Mouse (Mus musculus) stomach, postnatal 0 days (tissue): ENCODE data around the gene Ensa. TPM values are rescaled to one million over a fixed set of nuclear protein-coding genes. Genes with fewer than 3 reads are reported as not detected.
"Not testable (repeated sequence)": the region's sequence is repeated elsewhere in the genome, so short reads cannot be mapped to it uniquely, and the experiment has no call there.

Experiments
- ATAC-seq: fragments of 200-750 bp; cut with Nextera tagmentation; 2 replicates; pipeline ENCODE4 v1.8.0; 2017; ENCODE audit not compliant: low FRiP score, low TSS enrichment
- DNase-seq: peaks from one replicate; pipeline ENCODE4 v3.0.0-alpha.2; 2016; ENCODE audit warnings: low spot score
- H3K27ac ChIP-seq: fragments of 300-500 bp; sonication (generic); replicated peaks from 2 replicates; pipeline ENCODE4 v1.5.1; 2014; ENCODE audit warnings: mild to moderate bottlenecking, control low read depth
- H3K27me3 ChIP-seq: fragments of 300-500 bp; sonication (generic); 2 replicates; pipeline ENCODE4 v1.6.1; 2014; ENCODE audit warnings: low read length; ENCODE audit not compliant: control insufficient read depth, insufficient read depth
- H3K36me3 ChIP-seq: fragments of 300-500 bp; sonication (generic); 2 replicates; pipeline ENCODE4 v1.6.1; 2014; ENCODE audit warnings: low read length, mixed read lengths; ENCODE audit not compliant: control insufficient read depth, insufficient read depth
- H3K4me1 ChIP-seq: fragments of 300-500 bp; sonication (generic); replicated peaks from 2 replicates; pipeline ENCODE4 v1.6.1; 2014; ENCODE audit warnings: antibody characterized with exemption; ENCODE audit not compliant: control insufficient read depth, insufficient read depth
- H3K4me2 ChIP-seq: fragments of 300-500 bp; sonication (generic); replicated peaks from 2 replicates; pipeline ENCODE4 v1.6.1; 2014; ENCODE audit warnings: low read depth, mild to moderate bottlenecking, control low read depth, moderate library complexity
- H3K4me3 ChIP-seq: fragments of 300-500 bp; sonication (generic); 2 replicates; pipeline ENCODE4 v1.5.1; 2014; ENCODE audit warnings: low read depth, low read length, control low read depth
- H3K9ac ChIP-seq: fragments of 300-500 bp; sonication (generic); 2 replicates; pipeline ENCODE4 v1.6.1; 2014; ENCODE audit warnings: mild to moderate bottlenecking, low read length, control low read depth, mixed read lengths
- H3K9me3 ChIP-seq: fragments of 300-500 bp; sonication (generic); 2 replicates; pipeline ENCODE4 v1.6.1; 2016; ENCODE audit warnings: low read length; ENCODE audit not compliant: control insufficient read depth
- CTCF ChIP-seq: IDR thresholded peaks from 2 replicates; pipeline ENCODE4 v1.5.1; 2016; ENCODE audit warnings: antibody characterized with exemption, low read depth, mild to moderate bottlenecking, moderate library complexity
- EP300 ChIP-seq: optimal IDR thresholded peaks from 2 replicates; pipeline ENCODE3; 2016; ENCODE audit warnings: antibody characterized with exemption
- WGBS: fragments of 180-500 bp; shearing (Covaris S2); extraction: QIAGEN DNeasy Blood & Tissue Kit; methylation state at CpG from one replicate; pipeline ENCODE4 v1.1.7; 2014; 5-methylcytosine and 5-hydroxymethylcytosine counted together
- polyA plus RNA-seq: library from polyadenylated mRNA; unstranded; fragments of >200 nt; fragmentation: Nextera tagmentation; extraction: Ambion mirVana; gene quantifications from 2 replicates; pipeline ENCODE4 v1.2.1, GENCODE M21; 2015

Ensa gene
- polyA plus RNA-seq, 1 experiment from 2014 or later = 44.2 TPM

- 59% methylated on average over 7 of the region's 7 CpGs for WGBS
- TF ChIP-seq EP300 = no peak
- peak; percentile 28; the same call in 1 of the 2 replicates for TF ChIP-seq CTCF
- Histone ChIP-seq H3K4me1 (peaks cover 6% of the 10 kb centered on the region; the same call in 1 of the 2 replicates), H3K27ac (no peak overlapping the region), H3K9ac (no peak overlapping the region), H3K4me2 (no peak overlapping the region), H3K4me3 (no peak overlapping the region), H3K27me3 (no peaks in the 10 kb centered on the region), H3K36me3 (no peaks in the 10 kb centered on the region), H3K9me3 (no peaks in the 10 kb centered on the region)
- no peak for DNase-seq
- no peak for ATAC-seq
Measured at GRCm38 (mm10) chr3:95652204-95652811, 27.5 kb downstream of the Ensa start.

- no peak overlapping the region for H3K9ac ChIP-seq
- H3K4me3 ChIP-seq = no peak overlapping the region
- H3K36me3 ChIP-seq = no peaks in the 10 kb centered on the region
- TF ChIP-seq CTCF = no peak
- no peak for TF ChIP-seq EP300
- no peak for DNase-seq
- H3K27me3 ChIP-seq = no peaks in the 10 kb centered on the region
- H3K4me2 ChIP-seq = no peak overlapping the region
- H3K27ac ChIP-seq = no peak overlapping the region
- ATAC-seq = no peak
- H3K9me3 ChIP-seq = no peaks in the 10 kb centered on the region
- WGBS = 32% methylated on average over 6 of the region's 6 CpGs
- H3K4me1 ChIP-seq = peaks cover 6% of the 10 kb centered on the region; the same call in 1 of the 2 replicates
Measured at GRCm38 (mm10) chr3:95652871-95653270, 28.1 kb downstream of the Ensa start.

GRCm38 (mm10) chr3:95653473-95654034, 28.8 kb downstream of the Ensa start:
- ATAC-seq = peak; percentile 65
- no peak overlapping the region for H3K9ac ChIP-seq

GRCm38 (mm10) chr3:95654371-95654770, 29.6 kb downstream of the Ensa start:
- not testable (repeated sequence) for H3K4me3 ChIP-seq, H3K4me2 ChIP-seq, H3K9ac ChIP-seq, H3K9me3 ChIP-seq, ATAC-seq, H3K27me3 ChIP-seq, H3K36me3 ChIP-seq, DNase-seq, H3K27ac ChIP-seq, H3K4me1 ChIP-seq
- WGBS = 84% methylated on average over 3 of the region's 3 CpGs

More at GRCm38 (mm10) chr3:95653473-95654034, 28.8 kb downstream of the Ensa start:
- H3K27me3 ChIP-seq = no peaks in the 10 kb centered on the region
- TF ChIP-seq CTCF = no peak
- TF ChIP-seq EP300 = no peak
- no peaks in the 10 kb centered on the region for H3K9me3 ChIP-seq
- peak overlapping the region; percentile 53; the same call in 1 of the 2 replicates for H3K27ac ChIP-seq
- DNase-seq = no peak
- H3K4me3 ChIP-seq = no peak overlapping the region
- peaks cover 6% of the 10 kb centered on the region; the same call in 1 of the 2 replicates for H3K4me1 ChIP-seq
- H3K36me3 ChIP-seq = no peaks in the 10 kb centered on the region
- WGBS = 14% methylated on average over 11 of the region's 11 CpGs
- H3K4me2 ChIP-seq = no peak overlapping the region

- TF ChIP-seq CTCF = no peak
- TF ChIP-seq EP300 = no peak
- H3K9me3 ChIP-seq = no peaks in the 10 kb centered on the region
- H3K4me1 ChIP-seq = peaks cover 5% of the 10 kb centered on the region; the same call in 1 of the 2 replicates
- ATAC-seq = no peak
- no peak overlapping the region for H3K4me2 ChIP-seq
- no peak overlapping the region for H3K27ac ChIP-seq
- DNase-seq = no peak
- H3K27me3 ChIP-seq = no peaks in the 10 kb centered on the region
- H3K4me3 ChIP-seq = no peak overlapping the region
- no peak overlapping the region for H3K9ac ChIP-seq
- 83% methylated on average over 5 of the region's 5 CpGs for WGBS
- H3K36me3 ChIP-seq = peaks cover 4% of the 10 kb centered on the region; the same call in 1 of the 2 replicates
Measured at GRCm38 (mm10) chr3:95655437-95655836, 30.6 kb downstream of the Ensa start.

DNA sequence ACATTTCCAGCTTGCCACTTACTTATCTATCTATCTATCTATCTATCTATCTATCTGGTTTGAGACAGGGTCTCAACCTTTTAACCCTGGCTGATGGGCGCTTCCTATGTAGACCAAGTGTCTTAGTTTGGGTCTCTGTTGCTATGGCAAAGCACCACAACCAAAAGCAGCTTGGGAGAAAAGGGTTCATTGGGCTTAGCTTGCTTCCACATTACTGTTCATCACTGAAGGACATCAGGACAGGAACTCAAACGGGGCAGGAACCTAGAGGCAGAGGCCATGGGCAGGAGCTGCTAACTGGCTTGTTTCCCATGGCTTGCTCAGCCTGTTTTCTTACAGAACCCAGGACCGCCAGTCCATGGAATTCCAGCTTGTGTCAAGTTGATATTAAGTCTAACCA, 32.3 kb downstream of the Ensa start:
- DNase-seq (no peak), ATAC-seq (no peak)
- H3K9ac ChIP-seq = no peak overlapping the region
- no peak overlapping the region for H3K4me3 ChIP-seq
- H3K9me3 ChIP-seq = no peaks in the 10 kb centered on the region
- H3K27ac ChIP-seq = no peak overlapping the region
- H3K27me3 ChIP-seq = no peaks in the 10 kb centered on the region
- peaks cover 7% of the 10 kb centered on the region; the same call in 1 of the 2 replicates for H3K36me3 ChIP-seq
- H3K4me2 ChIP-seq = no peak overlapping the region
- peaks cover 4% of the 10 kb centered on the region; the same call in 1 of the 2 replicates for H3K4me1 ChIP-seq
- TF ChIP-seq CTCF = no peak
- TF ChIP-seq EP300 = no peak
- WGBS = 84% methylated on average over 3 of the region's 3 CpGs
